Mouse (Mus musculus): ENCODE measurements at regions not wholly inside any gene's neighbourhood (a gene's known extent, or its start where the extent isn't known, plus 50 kb on each side); places are given as distances from the start of the nearest gene placed in this dataset.

DNA sequence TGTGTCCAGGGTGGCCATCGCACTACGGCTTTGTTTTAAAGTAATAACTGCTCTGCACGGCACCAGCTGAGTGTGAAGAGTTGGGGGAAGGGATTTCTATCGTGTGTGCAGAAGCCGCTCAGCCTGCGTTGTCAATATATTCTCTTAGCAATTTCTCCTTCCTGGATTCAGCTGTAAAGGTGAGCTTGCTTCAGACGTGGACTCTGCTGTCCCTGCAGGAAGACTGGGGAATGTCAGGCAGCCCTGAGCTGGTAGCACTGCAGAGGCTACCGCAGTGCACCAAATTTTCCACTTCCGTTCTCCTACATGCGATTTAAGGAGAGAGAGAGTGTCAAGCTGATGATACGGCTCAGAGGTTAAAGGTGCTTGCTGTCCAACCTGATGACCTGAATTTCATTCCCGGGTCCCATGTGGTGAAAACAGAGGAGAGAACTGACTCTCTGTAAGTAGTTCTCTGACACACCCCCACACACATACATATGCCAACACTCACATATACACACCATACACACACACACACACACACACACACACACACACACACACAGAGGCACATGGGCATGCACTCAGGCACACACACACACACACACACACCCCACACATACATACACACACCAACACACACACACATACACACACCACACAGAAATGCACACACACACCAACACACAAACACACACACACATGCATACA, 59.9 kb upstream of the Prelid3b start:
- H3K27me3 ChIP-seq (ENCODE audit: insufficient read depth, low read length): no peaks in the 10 kb centered on the region
- H3K9me3 ChIP-seq (ENCODE audit: low read length): no peaks in the 10 kb centered on the region
- DNase-seq (peak; percentile 34), ATAC-seq (peak; percentile 91)
- TF ChIP-seq CTCF (IDR thresholded peaks at IDR 0.05; ENCODE audit: low read depth): peak; percentile 77
- H3K4me1 ChIP-seq (ENCODE audit: insufficient read depth): no peaks in the 10 kb centered on the region
- no peaks in the 10 kb centered on the region for H3K36me3 ChIP-seq (ENCODE audit: insufficient read depth)
- 54% methylated on average over 12 of the region's 12 CpGs for WGBS
- H3K27ac ChIP-seq (ENCODE audit: low read depth, low read length): no peak overlapping the region
- H3K4me3 ChIP-seq (ENCODE audit: low read depth, low read length): no peak overlapping the region
- no peak overlapping the region for H3K4me2 ChIP-seq (ENCODE audit: low read depth)
- no peak overlapping the region for H3K9ac ChIP-seq

DNA sequence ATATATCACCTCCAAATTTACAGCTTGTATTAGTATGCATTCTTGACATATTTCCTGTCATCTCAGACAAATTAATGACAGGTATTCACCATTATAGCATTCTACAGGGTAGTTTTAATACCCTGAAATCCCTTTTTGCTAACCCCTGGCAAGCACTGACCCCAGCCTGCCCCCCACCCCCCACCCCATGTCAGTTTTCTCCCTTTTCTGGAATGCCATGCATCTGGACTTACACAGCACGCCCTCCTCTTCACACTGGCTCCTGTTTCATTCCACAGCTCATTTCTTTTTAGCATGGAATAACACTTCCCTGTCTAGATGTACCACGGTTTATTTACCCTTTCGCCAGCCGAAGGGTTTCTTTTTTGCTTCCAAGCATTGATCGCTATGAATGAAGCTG, 67.8 kb upstream of the Prelid3b start:
- Histone ChIP-seq H3K36me3 (ENCODE audit: insufficient read depth) (no peaks in the 10 kb centered on the region), H3K4me1 (ENCODE audit: insufficient read depth) (no peaks in the 10 kb centered on the region), H3K9ac (no peak overlapping the region), H3K4me2 (ENCODE audit: low read depth) (no peak overlapping the region), H3K4me3 (ENCODE audit: low read depth, low read length) (no peak overlapping the region), H3K9me3 (ENCODE audit: low read length) (peaks cover 5% of the 10 kb centered on the region; the same call in 1 of the 2 replicates), H3K27me3 (ENCODE audit: insufficient read depth, low read length) (no peaks in the 10 kb centered on the region), H3K27ac (ENCODE audit: low read depth, low read length) (no peak overlapping the region)
- no peak for ATAC-seq
- no peak for TF ChIP-seq CTCF (IDR thresholded peaks at IDR 0.05; ENCODE audit: low read depth)
- WGBS: 82% methylated on average over 5 of the region's 5 CpGs
- DNase-seq: no peak

DNA sequence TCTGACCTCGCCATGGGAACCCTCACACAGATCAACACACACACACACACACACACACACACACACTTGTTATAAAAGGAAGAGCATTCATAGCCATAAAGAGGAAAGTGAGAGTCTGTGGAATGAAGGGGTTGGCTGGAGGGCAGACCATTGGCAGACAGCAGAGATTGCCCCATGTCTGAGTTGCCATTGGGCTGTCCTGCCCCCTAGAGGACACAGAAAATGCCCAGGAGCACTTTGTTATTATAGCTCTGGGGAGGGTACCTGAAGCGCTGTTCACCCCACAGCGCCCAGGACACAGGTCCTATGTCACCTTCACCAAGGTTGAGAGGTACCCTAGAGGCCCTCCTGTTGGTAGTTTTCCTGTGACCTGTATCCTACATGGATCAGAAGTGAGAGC, 74.3 kb upstream of the Prelid3b start:
- no peak overlapping the region for H3K4me3 ChIP-seq (ENCODE audit: low read depth, low read length)
- H3K9ac ChIP-seq: no peak overlapping the region
- H3K27ac ChIP-seq (ENCODE audit: low read depth, low read length): no peak overlapping the region
- TF ChIP-seq CTCF (IDR thresholded peaks at IDR 0.05; ENCODE audit: low read depth): no peak
- peaks cover 3% of the 10 kb centered on the region; the same call in 1 of the 2 replicates for H3K9me3 ChIP-seq (ENCODE audit: low read length)
- WGBS: 89% methylated on average over 3 of the region's 3 CpGs
- DNase-seq (no peak), ATAC-seq (no peak)
- no peaks in the 10 kb centered on the region for H3K27me3 ChIP-seq (ENCODE audit: insufficient read depth, low read length)
- H3K36me3 ChIP-seq (ENCODE audit: insufficient read depth): no peaks in the 10 kb centered on the region
- no peak overlapping the region for H3K4me2 ChIP-seq (ENCODE audit: low read depth)
- H3K4me1 ChIP-seq (ENCODE audit: insufficient read depth): no peaks in the 10 kb centered on the region

DNA sequence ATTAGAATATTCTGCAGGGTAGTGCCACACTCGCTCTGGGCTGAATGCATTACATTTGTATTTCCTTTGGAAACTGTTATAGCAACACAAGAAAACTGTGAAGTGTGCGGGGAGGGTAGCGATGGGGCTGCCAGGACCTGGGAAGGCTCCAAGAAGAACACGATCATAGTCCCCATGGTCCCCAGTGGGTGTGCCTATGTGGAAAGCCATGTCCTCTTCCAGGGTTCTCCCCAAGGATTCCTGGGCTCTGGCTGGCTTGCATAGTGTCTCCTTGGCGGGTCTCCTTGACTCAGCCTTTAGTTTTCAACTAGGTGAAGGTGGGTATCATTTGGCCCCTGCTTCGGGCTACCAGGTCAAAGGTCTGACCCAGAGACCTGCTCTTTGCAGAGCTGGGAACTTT, 74.8 kb upstream of the Prelid3b start:
- Histone ChIP-seq H3K27me3 (ENCODE audit: insufficient read depth, low read length) (no peaks in the 10 kb centered on the region), H3K9me3 (ENCODE audit: low read length) (no peaks in the 10 kb centered on the region), H3K36me3 (ENCODE audit: insufficient read depth) (no peaks in the 10 kb centered on the region), H3K4me1 (ENCODE audit: insufficient read depth) (no peaks in the 10 kb centered on the region), H3K4me2 (ENCODE audit: low read depth) (no peak overlapping the region), H3K9ac (no peak overlapping the region), H3K27ac (ENCODE audit: low read depth, low read length) (no peak overlapping the region), H3K4me3 (ENCODE audit: low read depth, low read length) (no peak overlapping the region)
- TF ChIP-seq CTCF (IDR thresholded peaks at IDR 0.05; ENCODE audit: low read depth): no peak
- DNase-seq (no peak), ATAC-seq (no peak)
- 86% methylated on average over 6 of the region's 6 CpGs for WGBS

DNA sequence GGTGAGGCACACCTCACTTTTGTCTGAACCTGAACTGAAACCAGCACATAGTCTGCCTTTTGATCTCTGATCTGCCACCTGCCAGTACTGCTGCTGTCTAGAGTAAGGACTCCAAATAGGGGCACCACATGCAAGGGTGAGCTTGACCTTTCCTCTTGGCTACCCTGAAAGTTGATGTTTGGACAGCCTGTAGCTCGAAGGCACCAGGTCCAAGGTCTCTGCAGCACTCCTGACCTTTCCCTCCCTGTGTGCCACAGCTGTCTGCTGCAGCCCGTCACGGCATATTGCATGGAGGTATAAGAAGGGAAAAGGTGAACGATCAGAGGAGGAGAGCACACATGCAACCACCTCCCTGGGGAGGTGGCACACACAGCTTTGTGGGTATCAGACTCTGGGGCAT, 75.9 kb upstream of the Prelid3b start:
- no peak for TF ChIP-seq CTCF (IDR thresholded peaks at IDR 0.05; ENCODE audit: low read depth)
- no peaks in the 10 kb centered on the region for H3K36me3 ChIP-seq (ENCODE audit: insufficient read depth)
- H3K4me2 ChIP-seq (ENCODE audit: low read depth): no peak overlapping the region
- no peaks in the 10 kb centered on the region for H3K9me3 ChIP-seq (ENCODE audit: low read length)
- WGBS: 75% methylated on average over 4 of the region's 4 CpGs
- no peak for ATAC-seq
- H3K27me3 ChIP-seq (ENCODE audit: insufficient read depth, low read length): no peaks in the 10 kb centered on the region
- no peaks in the 10 kb centered on the region for H3K4me1 ChIP-seq (ENCODE audit: insufficient read depth)
- H3K27ac ChIP-seq (ENCODE audit: low read depth, low read length): no peak overlapping the region
- DNase-seq: no peak
- no peak overlapping the region for H3K9ac ChIP-seq
- no peak overlapping the region for H3K4me3 ChIP-seq (ENCODE audit: low read depth, low read length)

DNA sequence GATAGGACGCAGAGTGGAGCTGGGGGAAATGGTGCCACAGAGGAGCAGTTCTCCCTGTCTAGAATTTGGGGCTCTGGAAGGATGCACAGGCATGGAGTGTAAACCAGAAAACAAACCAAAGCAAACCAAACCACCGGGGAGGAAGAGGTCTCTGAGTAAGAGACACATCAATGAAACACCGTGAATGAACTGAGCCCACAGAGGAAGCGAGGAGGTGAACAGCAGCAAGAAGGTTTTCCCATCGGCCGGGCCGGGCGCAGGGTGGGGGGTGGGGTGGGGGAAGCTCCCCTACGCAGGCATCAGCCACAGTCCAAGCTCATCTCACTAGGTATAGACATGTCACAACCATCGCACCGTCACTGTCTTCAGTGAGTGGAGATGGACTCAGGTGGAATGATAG, 82.9 kb upstream of the Prelid3b start:
- no peak for ATAC-seq
- H3K36me3 ChIP-seq (ENCODE audit: insufficient read depth): no peaks in the 10 kb centered on the region
- no peaks in the 10 kb centered on the region; the same call in 1 of the 2 replicates for H3K4me1 ChIP-seq (ENCODE audit: insufficient read depth)
- H3K27me3 ChIP-seq (ENCODE audit: insufficient read depth, low read length): no peaks in the 10 kb centered on the region
- no peaks in the 10 kb centered on the region for H3K9me3 ChIP-seq (ENCODE audit: low read length)
- H3K27ac ChIP-seq (ENCODE audit: low read depth, low read length): no peak overlapping the region
- H3K4me2 ChIP-seq (ENCODE audit: low read depth): no peak overlapping the region
- no peak overlapping the region for H3K9ac ChIP-seq
- no peak for DNase-seq
- no peak for TF ChIP-seq CTCF (IDR thresholded peaks at IDR 0.05; ENCODE audit: low read depth)
- WGBS: 92% methylated on average over 11 of the region's 11 CpGs
- no peak overlapping the region for H3K4me3 ChIP-seq (ENCODE audit: low read depth, low read length)

DNA sequence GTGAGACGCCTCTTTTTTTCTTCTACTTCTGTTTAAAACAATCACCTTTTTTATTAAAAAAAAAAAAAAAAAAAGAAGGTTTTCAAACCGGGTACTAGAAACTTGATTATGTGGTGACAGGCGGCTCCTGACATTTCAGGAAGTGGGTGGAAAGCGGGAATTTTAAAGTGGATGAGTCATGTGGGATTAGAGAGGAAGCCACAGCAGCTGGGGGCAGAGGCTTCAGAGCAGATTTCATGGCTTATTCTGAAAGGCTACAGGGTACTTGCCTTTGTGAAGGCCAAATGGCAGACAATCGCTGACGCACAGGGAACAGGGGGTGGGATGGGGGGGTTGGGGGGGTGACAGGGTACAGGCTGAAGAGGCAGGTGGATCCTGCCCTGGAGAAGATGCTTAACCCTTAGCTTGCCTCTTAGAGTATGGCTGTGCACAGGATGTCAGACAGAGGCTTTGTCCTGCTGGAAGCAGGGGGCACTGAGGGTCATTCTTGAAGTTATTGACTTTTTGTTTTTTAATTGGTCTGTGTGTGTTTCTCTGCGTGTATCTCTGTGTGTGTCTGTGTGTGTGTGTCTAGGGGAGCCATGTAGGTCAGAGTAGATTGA, 81.4 kb upstream of the Zfp831 start:
- no peak for DNase-seq
- WGBS: 35% methylated on average over 7 of the region's 7 CpGs
- H3K4me3 ChIP-seq (ENCODE audit: low read depth, low read length): no peak overlapping the region
- H3K9me3 ChIP-seq (ENCODE audit: low read length): no peaks in the 10 kb centered on the region
- H3K9ac ChIP-seq: no peak overlapping the region
- H3K36me3 ChIP-seq (ENCODE audit: insufficient read depth): no peaks in the 10 kb centered on the region
- H3K27me3 ChIP-seq (ENCODE audit: insufficient read depth, low read length): no peaks in the 10 kb centered on the region
- no peak overlapping the region for H3K4me2 ChIP-seq (ENCODE audit: low read depth)
- no peak overlapping the region for H3K27ac ChIP-seq (ENCODE audit: low read depth, low read length)
- peaks cover 4% of the 10 kb centered on the region; the same call in 1 of the 2 replicates for H3K4me1 ChIP-seq (ENCODE audit: insufficient read depth)
- ATAC-seq: no peak
- no peak for TF ChIP-seq CTCF (IDR thresholded peaks at IDR 0.05; ENCODE audit: low read depth)

All from forebrain, postnatal 0 days (tissue).